23 mouse cellular contexts compared by ENCODE assay signal in genomic region chr12:34836864-34837263, GRCm38 (mm10).
DNase-seq lines count a peak whose midpoint lies in the region; ATAC-seq lines count a peak whose summit lies in the region.
"Had no signal": no experiment of that assay in that cellular context is flagged by ENCODE, and none has a peak within 500 bp of the region (broad histone marks: within the 10 kb centered on the region; RNA-seq: fewer than 3 reads in every experiment).

No protein-coding gene starts in this region.

- no peak overlapping the region for H3K4me2 ChIP-seq in forebrain, embryonic 11.5 days (ENCODE audit: low read depth, low read length, severe bottlenecking)
- no peak overlapping the region for H3K4me2 ChIP-seq in forebrain, embryonic 15.5 days (replicated peaks)
- no peak overlapping the region for H3K4me2 ChIP-seq in midbrain, embryonic 13.5 days (replicated peaks)
- H3K4me2 ChIP-seq: embryonic facial prominence, embryonic 15.5 days; heart, embryonic 13.5 days; hindbrain, embryonic 12.5 days had no signal

- H3K4me3 ChIP-seq in forebrain, embryonic 11.5 days (ENCODE audit: low read depth, low read length): no peak overlapping the region
- no peak overlapping the region for H3K4me3 ChIP-seq in forebrain, embryonic 15.5 days
- H3K4me3 ChIP-seq in midbrain, embryonic 13.5 days (replicated peaks): no peak overlapping the region
- no peak overlapping the region for H3K4me3 ChIP-seq in midbrain, embryonic 10.5 days
- H3K4me3 ChIP-seq: embryonic facial prominence, embryonic 15.5 days; erythroblast, embryonic 14.5 days; gastrocnemius, adult 2 months; heart, embryonic 13.5 days; hindbrain, embryonic 12.5 days had no signal

- H3K27ac ChIP-seq in forebrain, embryonic 11.5 days (ENCODE audit: low read depth, low read length): no peak overlapping the region
- no peak overlapping the region for H3K27ac ChIP-seq in forebrain, embryonic 15.5 days (replicated peaks)
- no peak overlapping the region for H3K27ac ChIP-seq in midbrain, embryonic 13.5 days
- no peak overlapping the region for H3K27ac ChIP-seq in midbrain, embryonic 10.5 days (replicated peaks)
- H3K27ac ChIP-seq: embryonic facial prominence, embryonic 15.5 days; gastrocnemius, adult 2 months; heart, embryonic 13.5 days; hindbrain, embryonic 12.5 days had no signal

- 0 out of 2 replicates have a peak, but pooled peaks cover 2% of the 10 kb centered on the region for H3K4me1 ChIP-seq in forebrain, embryonic 11.5 days (replicated peaks; ENCODE audit: control insufficient read depth, insufficient read depth, low read length)
- peaks cover 7% of the 10 kb centered on the region; the same call in 1 of the 2 replicates for H3K4me1 ChIP-seq in forebrain, embryonic 15.5 days
- peaks cover 9% of the 10 kb centered on the region for H3K4me1 ChIP-seq in midbrain, embryonic 13.5 days (replicated peaks)
- peaks cover 9% of the 10 kb centered on the region for H3K4me1 ChIP-seq in midbrain, embryonic 10.5 days
- H3K4me1 ChIP-seq: embryonic facial prominence, embryonic 15.5 days had no signal

- ATAC-seq in forebrain, embryonic 11.5 days (replicated peaks; ENCODE audit: low FRiP score): 0 out of 2 replicates have a peak, but pooled peaks have one; percentile 5
- ATAC-seq in forebrain, embryonic 15.5 days (replicated peaks): no peak; the same call in 1 of the 2 replicates
- ATAC-seq in midbrain, embryonic 13.5 days: peak; percentile 37; the same call in 1 of the 2 replicates
- ATAC-seq: CD4-positive, CD25-positive, alpha-beta regulatory T cell, adult 4 months; hindbrain, embryonic 16.5 days; inflammation-experienced regulatory T-cells, adult 6 months had no signal

- WGBS in forebrain, embryonic 11.5 days: 33% methylated on average over 1 of the region's 1 CpGs
- WGBS in forebrain, embryonic 15.5 days: 21% methylated on average over 1 of the region's 1 CpGs
- 33% methylated on average over 1 of the region's 1 CpGs for WGBS in midbrain, embryonic 13.5 days
- WGBS in midbrain, embryonic 10.5 days: 50% methylated on average over 1 of the region's 1 CpGs

- no peaks in the 10 kb centered on the region for H3K36me3 ChIP-seq in forebrain, embryonic 11.5 days (ENCODE audit: control insufficient read depth, insufficient read depth, low read length)
- no peaks in the 10 kb centered on the region for H3K36me3 ChIP-seq in forebrain, embryonic 15.5 days
- H3K36me3 ChIP-seq in midbrain, embryonic 13.5 days: no peaks in the 10 kb centered on the region
- H3K36me3 ChIP-seq in midbrain, embryonic 10.5 days: no peaks in the 10 kb centered on the region
- H3K36me3 ChIP-seq: embryonic facial prominence, embryonic 15.5 days; heart, embryonic 13.5 days; hindbrain, embryonic 12.5 days had no signal

- no peak for DNase-seq in forebrain, embryonic 11.5 days (ENCODE audit: low spot score)
- DNase-seq in midbrain, embryonic 10.5 days (ENCODE audit: low spot score): no peak
- DNase-seq in ZHBTc4 (ENCODE audit: low read depth, low spot score): peak; percentile 16
- DNase-seq in retina, embryonic 14.5 days (ENCODE audit: low spot score): peak; percentile 32
- DNase-seq in urinary bladder, postnatal 4 days (ENCODE audit: low spot score in 2 of 2): no peak
- DNase-seq in layer of hippocampus, adult 8-10 months (ENCODE audit: low spot score in 2 of 2): no peak
- DNase-seq: adrenal gland, adult 8-10 months; B cell, adult 2 months; cerebellum, adult 11 months; cerebellum, adult 8-10 months; embryo, embryonic 11 days; gastrocnemius, adult 2 months; gastrocnemius, postnatal 25 days; heart, postnatal 4 days had no signal

- no peaks in the 10 kb centered on the region for H3K9me3 ChIP-seq in forebrain, embryonic 11.5 days (ENCODE audit: control insufficient read depth, low read length)
- no peaks in the 10 kb centered on the region for H3K9me3 ChIP-seq in forebrain, embryonic 15.5 days
- H3K9me3 ChIP-seq in midbrain, embryonic 13.5 days: no peaks in the 10 kb centered on the region
- H3K9me3 ChIP-seq in midbrain, embryonic 10.5 days (replicated peaks): no peaks in the 10 kb centered on the region
- H3K9me3 ChIP-seq: embryonic facial prominence, embryonic 15.5 days; heart, embryonic 13.5 days; hindbrain, embryonic 12.5 days had no signal

- no peak overlapping the region for H3K9ac ChIP-seq in forebrain, embryonic 11.5 days (ENCODE audit: low read length)
- H3K9ac ChIP-seq in forebrain, embryonic 15.5 days (replicated peaks): no peak overlapping the region
- no peak overlapping the region for H3K9ac ChIP-seq in midbrain, embryonic 13.5 days (replicated peaks)
- H3K9ac ChIP-seq: embryonic facial prominence, embryonic 15.5 days; heart, embryonic 13.5 days; hindbrain, embryonic 12.5 days had no signal

- H3K27me3 ChIP-seq in forebrain, embryonic 11.5 days (ENCODE audit: control insufficient read depth, insufficient read depth, low read length): peaks cover 19% of the 10 kb centered on the region
- no peaks in the 10 kb centered on the region for H3K27me3 ChIP-seq in forebrain, embryonic 15.5 days
- peaks cover 31% of the 10 kb centered on the region for H3K27me3 ChIP-seq in midbrain, embryonic 13.5 days
- H3K27me3 ChIP-seq in midbrain, embryonic 10.5 days (ENCODE audit: low read depth, poor library complexity, severe bottlenecking): peaks cover 38% of the 10 kb centered on the region
- H3K27me3 ChIP-seq: embryonic facial prominence, embryonic 15.5 days; heart, embryonic 13.5 days had no signal

Comparison
In these comparisons a context has a peak if more than half of its experiments do, and no peak if none do; other contexts are left out.
1. DNase-seq: peak in ZHBTc4 (single experiment) and retina, embryonic 14.5 days (single experiment); none in forebrain, embryonic 11.5 days (single experiment), midbrain, embryonic 10.5 days (single experiment), urinary bladder, postnatal 4 days (0 of 2) and layer of hippocampus, adult 8-10 months (0 of 2).